Mouse (Mus musculus) lung, postnatal 0 days (tissue): ENCODE measurements around the gene 1700029J07Rik. TPM values are rescaled to one million over a fixed set of nuclear protein-coding genes. Genes with fewer than 3 reads are reported as not detected.

ENCODE experiments used
- ATAC-seq: fragments of 200-750 bp; cut with Nextera tagmentation; 2 replicates; pipeline ENCODE4 v1.8.0; 2017; ENCODE audit warnings: moderate library complexity
- DNase-seq: peaks from one replicate; pipeline ENCODE4 v3.0.0-alpha.2; 2016; ENCODE audit warnings: low spot score
- H3K27ac ChIP-seq: fragments of 300-500 bp; sonication (generic); 2 replicates; pipeline ENCODE4 v1.5.1; 2014; ENCODE audit warnings: antibody characterized with exemption, mild to moderate bottlenecking, low read length, mixed read lengths
- H3K27me3 ChIP-seq: fragments of 300-500 bp; sonication (generic); replicated peaks from 2 replicates; pipeline ENCODE4 v1.6.1; 2014; ENCODE audit warnings: low read length, mixed read lengths; ENCODE audit not compliant: insufficient read depth
- H3K36me3 ChIP-seq: fragments of 300-500 bp; sonication (generic); 2 replicates; pipeline ENCODE4 v1.6.1; 2014; ENCODE audit warnings: low read length, mixed read lengths; ENCODE audit not compliant: insufficient read depth
- H3K4me1 ChIP-seq: fragments of 300-500 bp; sonication (generic); 2 replicates; pipeline ENCODE4 v1.6.1; 2014; ENCODE audit warnings: antibody characterized with exemption, low read depth, low read length, mixed read lengths; ENCODE audit not compliant: insufficient read depth
- H3K4me2 ChIP-seq: fragments of 300-500 bp; sonication (generic); replicated peaks from 2 replicates; pipeline ENCODE4 v1.6.1; 2014; ENCODE audit warnings: low read depth, mild to moderate bottlenecking, low read length, moderate library complexity, mixed read lengths
- H3K4me3 ChIP-seq: fragments of 300-500 bp; sonication (generic); 2 replicates; pipeline ENCODE4 v1.5.1; 2014; ENCODE audit warnings: low read depth, low read length
- H3K9ac ChIP-seq: fragments of 300-500 bp; sonication (generic); replicated peaks from 2 replicates; pipeline ENCODE4 v1.6.1; 2014; ENCODE audit warnings: low read depth, mild to moderate bottlenecking
- H3K9me3 ChIP-seq: fragments of 300-500 bp; sonication (generic); 2 replicates; pipeline ENCODE4 v1.6.1; 2016; ENCODE audit warnings: low read length, mixed read lengths
- CTCF ChIP-seq: IDR thresholded peaks from 2 replicates; pipeline ENCODE4 v1.5.1; 2016; ENCODE audit warnings: antibody characterized with exemption, mild to moderate bottlenecking
- EP300 ChIP-seq: IDR thresholded peaks from 2 replicates; pipeline ENCODE4 v1.6.1; 2016; ENCODE audit warnings: antibody characterized with exemption, mild to moderate bottlenecking, control low read depth
- WGBS: fragments of 180-500 bp; shearing (Covaris S2); extraction: QIAGEN DNeasy Blood & Tissue Kit; methylation state at CpG from one replicate; pipeline ENCODE4 v1.1.7; 2014; 5-methylcytosine and 5-hydroxymethylcytosine counted together
- polyA plus RNA-seq: library from polyadenylated mRNA; unstranded; fragments of >200 nt; fragmentation: Nextera tagmentation; extraction: Ambion mirVana; gene quantifications from 2 replicates; pipeline ENCODE4 v1.2.1, GENCODE M21; 2015

1700029J07Rik gene
- polyA plus RNA-seq, 1 experiment from 2014 or later, result 5.0 TPM

DNA sequence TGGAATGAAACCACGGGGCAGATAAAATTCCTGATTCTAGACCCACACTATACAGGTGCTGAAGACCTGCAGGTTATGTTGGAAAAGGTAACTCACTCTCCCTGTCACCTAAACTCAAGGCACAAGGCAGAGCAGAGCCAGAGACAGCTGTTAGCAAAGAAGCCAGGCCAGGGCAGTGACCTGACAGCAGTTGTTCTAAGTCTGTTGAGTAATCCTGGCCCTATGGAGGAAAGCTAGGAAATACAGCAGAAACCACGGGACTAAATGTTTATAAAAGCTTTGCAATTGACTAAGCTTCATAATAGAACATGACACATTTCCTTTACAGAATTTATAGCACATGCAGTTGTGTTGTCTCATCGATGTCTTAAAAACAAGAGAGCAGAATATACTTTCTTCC is 20.5 kb upstream of the 1700029J07Rik start:
- no peaks in the 10 kb centered on the region for H3K9me3 ChIP-seq
- 58% methylated on average over 3 of the region's 3 CpGs for WGBS
- H3K4me1 ChIP-seq, result peaks cover 5% of the 10 kb centered on the region
- DNase-seq, result peak; percentile 13
- no peak overlapping the region for H3K27ac ChIP-seq
- ATAC-seq, result no peak
- TF ChIP-seq EP300 (no peak), CTCF (no peak)
- H3K9ac ChIP-seq, result no peak overlapping the region
- H3K4me2 ChIP-seq, result no peak overlapping the region
- H3K36me3 ChIP-seq, result peaks cover 7% of the 10 kb centered on the region; the same call in 1 of the 2 replicates
- H3K27me3 ChIP-seq, result no peaks in the 10 kb centered on the region
- H3K4me3 ChIP-seq, result no peak overlapping the region

DNA sequence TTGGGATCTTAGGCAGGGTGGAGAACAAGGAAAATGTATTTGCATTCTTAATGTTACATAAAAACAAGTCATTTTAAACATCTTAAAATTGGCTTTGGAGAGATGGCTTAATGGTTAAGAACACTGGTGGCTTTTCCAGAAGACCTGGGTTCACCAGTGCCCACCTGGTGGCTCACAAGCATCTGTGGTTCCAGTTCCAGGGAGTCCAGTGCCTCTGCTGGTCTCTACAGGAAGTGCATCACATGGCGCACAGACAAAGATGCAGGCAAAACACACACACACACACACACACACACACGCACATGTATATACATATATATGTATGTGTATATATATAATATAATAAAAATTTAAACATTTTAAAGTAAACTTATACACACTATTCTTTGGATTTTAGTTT is 19.1 kb upstream of the 1700029J07Rik start:
- no peak for ATAC-seq
- DNase-seq, result no peak
- 96% methylated on average over 2 of the region's 2 CpGs for WGBS
- no peaks in the 10 kb centered on the region for H3K27me3 ChIP-seq
- H3K27ac ChIP-seq, result no peak overlapping the region
- no peak overlapping the region for H3K9ac ChIP-seq
- no peaks in the 10 kb centered on the region for H3K9me3 ChIP-seq
- H3K4me1 ChIP-seq, result peaks cover 4% of the 10 kb centered on the region
- H3K4me3 ChIP-seq, result no peak overlapping the region
- TF ChIP-seq EP300 (no peak), CTCF (peak; percentile 46)
- no peak overlapping the region for H3K4me2 ChIP-seq
- H3K36me3 ChIP-seq, result peaks cover 7% of the 10 kb centered on the region; the same call in 1 of the 2 replicates

DNA sequence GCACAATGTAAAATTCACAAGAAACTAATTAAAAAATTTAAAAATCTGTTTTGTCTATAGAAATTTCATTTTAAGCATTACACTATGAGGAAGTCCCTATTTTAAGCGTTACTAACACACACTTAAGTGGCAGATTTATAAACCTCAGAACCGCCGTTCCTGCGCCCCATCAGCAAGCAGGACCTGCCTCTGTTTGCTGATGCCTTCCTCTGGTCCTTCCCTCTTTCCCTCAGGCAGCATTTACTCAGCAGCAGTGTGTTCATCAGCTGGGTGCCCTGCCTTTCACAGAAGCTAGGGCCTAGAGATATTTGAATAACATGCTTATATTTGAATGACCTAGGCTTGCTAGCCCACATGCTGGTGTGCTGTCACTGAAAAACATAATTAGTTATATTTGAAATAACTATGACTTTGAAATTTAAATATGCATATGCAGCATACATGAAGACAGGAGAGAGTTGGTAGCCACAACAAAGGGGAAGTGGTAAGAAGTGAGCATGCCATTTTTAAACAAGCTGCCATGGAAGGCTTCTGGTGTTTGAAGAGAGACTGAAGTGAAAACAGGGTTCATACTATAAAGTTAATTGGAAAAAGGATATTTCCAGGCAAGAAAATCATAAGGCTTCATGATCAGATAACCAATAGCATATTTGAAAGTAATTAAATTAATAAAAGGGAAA is 15.7 kb upstream of the 1700029J07Rik start:
- WGBS, result 91% methylated on average over 4 of the region's 4 CpGs
- Histone ChIP-seq H3K4me2 (no peak overlapping the region), H3K36me3 (peaks cover 4% of the 10 kb centered on the region; the same call in 1 of the 2 replicates), H3K4me1 (no peaks in the 10 kb centered on the region), H3K9me3 (no peaks in the 10 kb centered on the region), H3K4me3 (no peak overlapping the region), H3K27me3 (no peaks in the 10 kb centered on the region), H3K9ac (no peak overlapping the region), H3K27ac (no peak overlapping the region)
- TF ChIP-seq CTCF (no peak), EP300 (no peak)
- ATAC-seq (no peak), DNase-seq (no peak)

DNA sequence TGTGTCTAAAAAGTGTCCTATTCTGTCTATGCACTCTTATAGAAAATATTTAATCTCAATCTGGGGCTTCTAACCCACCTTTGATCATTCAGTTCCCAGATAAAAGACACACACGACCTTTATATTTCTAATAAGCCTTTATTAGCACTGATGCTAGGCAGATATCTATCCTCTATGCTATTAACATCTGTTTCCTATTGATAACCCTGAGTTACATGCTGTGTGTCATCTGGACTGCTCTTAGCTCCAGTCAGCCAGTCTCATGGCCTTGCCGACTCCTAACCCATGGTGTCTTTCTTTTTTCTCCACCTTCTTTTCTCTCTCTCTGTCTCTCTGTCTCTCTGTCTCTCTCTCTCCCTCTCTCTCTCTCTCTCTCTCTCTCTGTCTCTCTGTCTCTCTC is 13.1 kb upstream of the 1700029J07Rik start:
- H3K4me3 ChIP-seq, result no peak overlapping the region
- no peak for DNase-seq
- H3K9ac ChIP-seq, result no peak overlapping the region
- no peaks in the 10 kb centered on the region for H3K36me3 ChIP-seq
- H3K9me3 ChIP-seq, result no peaks in the 10 kb centered on the region
- H3K4me2 ChIP-seq, result no peak overlapping the region
- no peaks in the 10 kb centered on the region for H3K27me3 ChIP-seq
- ATAC-seq, result no peak
- WGBS, result 62% methylated on average over 2 of the region's 2 CpGs
- no peaks in the 10 kb centered on the region for H3K4me1 ChIP-seq
- no peak overlapping the region for H3K27ac ChIP-seq
- no peak for TF ChIP-seq CTCF
- no peak for TF ChIP-seq EP300

DNA sequence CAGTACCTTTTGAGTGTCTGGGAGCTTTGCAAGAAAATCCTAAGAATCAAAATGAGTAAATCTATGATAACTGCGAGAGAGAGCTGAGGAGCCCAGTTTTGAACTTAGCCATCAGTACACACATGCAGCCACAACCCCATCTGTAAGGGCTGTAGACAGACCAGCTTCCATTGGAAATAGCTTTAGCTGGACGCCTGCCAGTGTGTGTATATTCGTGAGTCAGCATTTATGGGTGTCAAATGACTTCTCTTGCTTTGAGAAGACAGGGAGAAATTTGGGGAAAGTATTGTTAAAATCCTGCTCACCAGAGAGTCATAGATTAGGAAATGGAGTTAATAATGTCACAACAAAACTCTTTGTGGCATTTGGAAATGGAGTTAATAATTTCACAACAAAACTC is 11.6 kb upstream of the 1700029J07Rik start:
- no peak overlapping the region for H3K4me2 ChIP-seq
- 53% methylated on average over 3 of the region's 3 CpGs for WGBS
- no peaks in the 10 kb centered on the region for H3K9me3 ChIP-seq
- no peaks in the 10 kb centered on the region for H3K4me1 ChIP-seq
- DNase-seq, result peak; percentile 42
- H3K9ac ChIP-seq, result no peak overlapping the region
- ATAC-seq, result no peak
- no peak for TF ChIP-seq EP300
- TF ChIP-seq CTCF, result no peak
- no peaks in the 10 kb centered on the region for H3K36me3 ChIP-seq
- H3K27me3 ChIP-seq, result no peaks in the 10 kb centered on the region
- no peak overlapping the region for H3K4me3 ChIP-seq
- H3K27ac ChIP-seq, result no peak overlapping the region

DNA sequence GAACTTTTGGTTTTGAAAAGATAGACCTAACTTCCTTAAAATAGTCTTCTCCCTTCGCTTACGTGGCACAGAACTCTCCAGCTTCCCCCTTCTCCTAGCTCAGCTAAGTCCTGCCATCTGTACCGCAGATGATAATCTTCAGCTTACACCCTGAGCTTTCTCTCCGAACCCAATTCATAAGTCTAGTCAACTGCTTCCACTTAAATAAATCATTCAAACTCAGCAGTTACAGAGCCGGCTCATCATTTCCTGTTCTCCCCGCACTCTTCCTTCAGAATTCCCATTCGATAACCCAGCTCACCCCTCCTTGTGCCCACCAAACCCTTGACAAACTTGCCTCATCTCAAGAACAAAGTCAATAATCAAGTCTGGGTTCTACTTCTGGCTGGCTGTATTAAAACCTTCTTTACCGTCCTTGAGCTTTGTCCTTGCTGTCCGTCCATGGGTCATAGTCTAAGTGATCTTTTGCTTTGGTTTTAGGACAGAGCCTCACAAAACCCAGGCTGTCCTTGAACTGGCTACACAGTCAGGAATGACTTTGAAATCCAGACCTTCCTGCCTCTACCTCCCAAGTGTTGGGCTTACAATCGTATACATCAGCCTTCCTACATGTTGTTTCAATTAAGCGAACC is 901 bp upstream of the 1700029J07Rik start:
- WGBS, result 39% methylated on average over 11 of the region's 11 CpGs

More for the DNA sequence above, 901 bp upstream of the 1700029J07Rik start:
- Histone ChIP-seq H3K27ac (peak overlapping the region; percentile 71), H3K4me3 (peak overlapping the region; percentile 64), H3K4me2 (peak overlapping the region; percentile 74), H3K36me3 (no peaks in the 10 kb centered on the region), H3K4me1 (peaks cover 7% of the 10 kb centered on the region; the same call in 1 of the 2 replicates), H3K9me3 (no peaks in the 10 kb centered on the region), H3K27me3 (no peaks in the 10 kb centered on the region), H3K9ac (peak overlapping the region; percentile 37; the same call in 1 of the 2 replicates)
- TF ChIP-seq EP300, result no peak
- TF ChIP-seq CTCF, result no peak
- DNase-seq, result peak; percentile 57
- peak; percentile 8 for ATAC-seq
